Mouse (Mus musculus) lung, postnatal 0 days (tissue): ENCODE measurements around the gene Lrrc25. TPM values are rescaled to one million over a fixed set of nuclear protein-coding genes. Genes with fewer than 3 reads are reported as not detected.
A peak's percentile ranks its signal among the peaks of the same experiment; 100 is the strongest.

Experiments used
- ATAC-seq: fragments of 200-750 bp; cut with Nextera tagmentation; 2 replicates; pipeline ENCODE4 v1.8.0; 2017; ENCODE audit warnings: moderate library complexity
- DNase-seq: peaks from one replicate; pipeline ENCODE4 v3.0.0-alpha.2; 2016; ENCODE audit warnings: low spot score
- H3K27ac ChIP-seq: fragments of 300-500 bp; sonication (generic); 2 replicates; pipeline ENCODE4 v1.5.1; 2014; ENCODE audit warnings: antibody characterized with exemption, mild to moderate bottlenecking, low read length, mixed read lengths
- H3K27me3 ChIP-seq: fragments of 300-500 bp; sonication (generic); replicated peaks from 2 replicates; pipeline ENCODE4 v1.6.1; 2014; ENCODE audit warnings: low read length, mixed read lengths; ENCODE audit not compliant: insufficient read depth
- H3K36me3 ChIP-seq: fragments of 300-500 bp; sonication (generic); 2 replicates; pipeline ENCODE4 v1.6.1; 2014; ENCODE audit warnings: low read length, mixed read lengths; ENCODE audit not compliant: insufficient read depth
- H3K4me1 ChIP-seq: fragments of 300-500 bp; sonication (generic); 2 replicates; pipeline ENCODE4 v1.6.1; 2014; ENCODE audit warnings: antibody characterized with exemption, low read depth, low read length, mixed read lengths; ENCODE audit not compliant: insufficient read depth
- H3K4me2 ChIP-seq: fragments of 300-500 bp; sonication (generic); replicated peaks from 2 replicates; pipeline ENCODE4 v1.6.1; 2014; ENCODE audit warnings: low read depth, mild to moderate bottlenecking, low read length, moderate library complexity, mixed read lengths
- H3K4me3 ChIP-seq: fragments of 300-500 bp; sonication (generic); 2 replicates; pipeline ENCODE4 v1.5.1; 2014; ENCODE audit warnings: low read depth, low read length
- H3K9ac ChIP-seq: fragments of 300-500 bp; sonication (generic); replicated peaks from 2 replicates; pipeline ENCODE4 v1.6.1; 2014; ENCODE audit warnings: low read depth, mild to moderate bottlenecking
- H3K9me3 ChIP-seq: fragments of 300-500 bp; sonication (generic); 2 replicates; pipeline ENCODE4 v1.6.1; 2016; ENCODE audit warnings: low read length, mixed read lengths
- CTCF ChIP-seq: IDR thresholded peaks from 2 replicates; pipeline ENCODE4 v1.5.1; 2016; ENCODE audit warnings: antibody characterized with exemption, mild to moderate bottlenecking
- EP300 ChIP-seq: IDR thresholded peaks from 2 replicates; pipeline ENCODE4 v1.6.1; 2016; ENCODE audit warnings: antibody characterized with exemption, mild to moderate bottlenecking, control low read depth
- WGBS: fragments of 180-500 bp; shearing (Covaris S2); extraction: QIAGEN DNeasy Blood & Tissue Kit; methylation state at CpG from one replicate; pipeline ENCODE4 v1.1.7; 2014; 5-methylcytosine and 5-hydroxymethylcytosine counted together
- polyA plus RNA-seq: library from polyadenylated mRNA; unstranded; fragments of >200 nt; fragmentation: Nextera tagmentation; extraction: Ambion mirVana; gene quantifications from 2 replicates; pipeline ENCODE4 v1.2.1, GENCODE M21; 2015

The Lrrc25 gene
- polyA plus RNA-seq, 1 experiment from 2014 or later, result 4.2 TPM

GRCm38 (mm10) chr8:70601271-70601649, 14.7 kb upstream of the Lrrc25 start:
- Histone ChIP-seq H3K4me3 (no peak overlapping the region), H3K4me1 (peaks cover 12% of the 10 kb centered on the region; the same call in 1 of the 2 replicates), H3K9me3 (no peaks in the 10 kb centered on the region), H3K4me2 (peak overlapping the region; percentile 39), H3K36me3 (0 out of 2 replicates have a peak, but pooled peaks cover 3% of the 10 kb centered on the region), H3K9ac (no peak overlapping the region; the same call in 1 of the 2 replicates), H3K27me3 (no peaks in the 10 kb centered on the region), H3K27ac (peak overlapping the region; percentile 15; the same call in 1 of the 2 replicates)
- TF ChIP-seq CTCF, result no peak
- no peak for TF ChIP-seq EP300
- ATAC-seq (peak; percentile 48), DNase-seq (peak; percentile 80)
- under 1% methylated on average over 16 of the region's 26 CpGs for WGBS

GRCm38 (mm10) chr8:70602139-70602811, 13.7 kb upstream of the Lrrc25 start:
- no peak overlapping the region for H3K4me2 ChIP-seq
- WGBS, result 91% methylated on average over 13 of the region's 13 CpGs
- no peaks in the 10 kb centered on the region for H3K27me3 ChIP-seq
- DNase-seq (no peak), ATAC-seq (no peak)
- TF ChIP-seq CTCF (no peak), EP300 (no peak)
- H3K9me3 ChIP-seq, result no peaks in the 10 kb centered on the region
- H3K4me1 ChIP-seq, result peaks cover 17% of the 10 kb centered on the region; the same call in 1 of the 2 replicates
- H3K36me3 ChIP-seq, result 0 out of 2 replicates have a peak, but pooled peaks cover 3% of the 10 kb centered on the region
- H3K27ac ChIP-seq, result no peak overlapping the region
- no peak overlapping the region for H3K4me3 ChIP-seq
- no peak overlapping the region for H3K9ac ChIP-seq

DNA sequence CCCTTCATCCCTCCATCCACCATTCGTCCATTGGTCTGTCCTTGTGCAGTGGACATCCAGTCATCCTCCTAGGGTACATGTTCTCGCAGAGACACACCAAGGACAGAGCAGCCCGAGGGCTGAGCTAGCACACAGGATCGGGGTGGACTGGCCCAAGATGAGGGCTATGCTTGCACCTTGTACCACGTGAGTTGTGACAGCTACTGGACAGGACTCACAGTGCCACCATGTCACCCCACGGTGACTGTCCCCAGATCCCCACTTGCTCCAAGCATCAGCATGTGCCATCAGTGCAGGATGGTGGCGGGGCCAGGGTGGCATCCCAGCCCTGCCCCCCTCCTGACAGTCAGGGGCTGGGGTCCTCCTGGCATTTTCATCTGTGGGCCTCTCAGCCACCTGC, 11.4 kb upstream of the Lrrc25 start:
- Histone ChIP-seq H3K36me3 (no peaks in the 10 kb centered on the region), H3K4me1 (peaks cover 15% of the 10 kb centered on the region; the same call in 1 of the 2 replicates), H3K4me2 (no peak overlapping the region), H3K9ac (no peak overlapping the region), H3K27me3 (no peaks in the 10 kb centered on the region), H3K27ac (no peak overlapping the region), H3K4me3 (no peak overlapping the region), H3K9me3 (no peaks in the 10 kb centered on the region)
- no peak for TF ChIP-seq CTCF
- WGBS, result 90% methylated on average over 7 of the region's 7 CpGs
- ATAC-seq, result no peak
- DNase-seq, result no peak

DNA sequence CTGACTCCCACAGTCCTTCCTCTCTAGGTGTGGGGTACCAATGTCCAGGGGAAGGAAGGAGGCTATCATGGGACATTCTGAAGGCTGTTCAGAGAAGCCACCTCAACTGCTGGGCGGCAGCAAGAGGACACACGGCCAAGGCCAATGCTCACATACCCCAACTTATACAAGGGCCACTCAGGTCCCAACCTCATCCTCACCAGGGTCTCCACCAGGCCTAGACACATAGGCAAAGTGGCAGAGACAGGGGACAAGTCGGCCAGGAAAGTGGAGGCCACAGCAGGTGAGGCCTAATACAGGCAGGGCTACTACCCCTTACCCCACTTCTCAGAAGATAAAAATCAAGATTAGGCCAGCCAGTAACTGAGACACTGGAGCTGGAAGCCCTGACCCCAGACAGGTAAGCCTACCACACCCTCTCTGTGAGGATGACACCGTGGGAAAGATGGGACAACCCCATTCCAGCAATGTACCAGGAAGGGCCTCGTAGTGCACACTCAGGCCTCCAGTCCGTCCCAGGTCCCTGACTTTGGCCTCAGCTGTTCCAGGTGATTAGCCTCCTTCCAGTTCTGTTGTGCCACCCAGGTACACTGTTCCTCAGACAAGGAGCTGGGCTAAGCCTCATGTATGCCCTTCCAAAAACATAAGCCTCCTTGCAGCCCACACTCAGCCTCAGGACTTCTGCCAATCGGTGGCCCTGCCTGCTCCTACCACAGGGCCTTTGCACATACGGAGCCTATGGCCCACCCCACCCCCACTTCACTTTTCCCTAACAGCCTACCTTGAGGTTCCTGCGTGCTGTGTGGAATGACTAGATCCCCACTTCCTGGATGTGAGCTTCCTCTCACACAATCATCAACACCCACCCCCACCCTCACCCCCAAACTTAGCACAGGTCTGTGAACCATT, 9.8 kb upstream of the Lrrc25 start:
- Histone ChIP-seq H3K9ac (no peak overlapping the region), H3K4me2 (no peak overlapping the region), H3K4me1 (peaks cover 10% of the 10 kb centered on the region; the same call in 1 of the 2 replicates), H3K27me3 (no peaks in the 10 kb centered on the region), H3K4me3 (no peak overlapping the region), H3K36me3 (no peaks in the 10 kb centered on the region), H3K9me3 (no peaks in the 10 kb centered on the region), H3K27ac (no peak overlapping the region)
- 82% methylated on average over 9 of the region's 9 CpGs for WGBS
- DNase-seq (peak; percentile 3), ATAC-seq (no peak)
- TF ChIP-seq CTCF, result no peak
- TF ChIP-seq EP300, result no peak

GRCm38 (mm10) chr8:70606780-70607602, 9.0 kb upstream of the Lrrc25 start:
- no peak overlapping the region for H3K9ac ChIP-seq
- ATAC-seq, result no peak
- peaks cover 8% of the 10 kb centered on the region; the same call in 1 of the 2 replicates for H3K4me1 ChIP-seq
- peak overlapping the region; percentile 61; the same call in 1 of the 2 replicates for H3K4me3 ChIP-seq
- no peaks in the 10 kb centered on the region for H3K9me3 ChIP-seq
- no peak overlapping the region for H3K27ac ChIP-seq
- 56% methylated on average over 18 of the region's 18 CpGs for WGBS
- no peaks in the 10 kb centered on the region for H3K36me3 ChIP-seq
- peak overlapping the region; percentile 97 for H3K4me2 ChIP-seq
- peak; percentile 4 for DNase-seq
- TF ChIP-seq CTCF, result no peak
- TF ChIP-seq EP300, result no peak
- no peaks in the 10 kb centered on the region for H3K27me3 ChIP-seq
